Mouse (Mus musculus) layer of hippocampus, adult 2 months (tissue): Measurements from ENCODE around the gene Tyrobp. TPM values are rescaled to one million over a fixed set of nuclear protein-coding genes. Genes with fewer than 3 reads are reported as not detected.

ENCODE experiments used
- DNase-seq, 2 experiments: peaks; one replicate each; pipeline ENCODE4 v3.0.0; 2022; ENCODE audit warnings: low spot score in 2 of 2
- H3K27ac ChIP-seq: fragments of 200-600 bp; 2 replicates; pipeline ENCODE4 v1.8.1; 2022
- H3K4me3 ChIP-seq: fragments of 200-600 bp; 2 replicates; pipeline ENCODE4 v1.8.1; 2022; ENCODE audit warnings: mild to moderate bottlenecking
- CTCF ChIP-seq: fragments of 200-600 bp; conservative IDR thresholded peaks from 2 replicates; pipeline ENCODE4 v1.8.1; 2022; ENCODE audit warnings: antibody characterized with exemption, mild to moderate bottlenecking, moderate library complexity
- long read RNA-seq, 2 experiments: library from polyadenylated mRNA; stranded (forward); transcript quantifications; one replicate each; pipeline ENCODE4 v2.0.0; 2021; ENCODE audit warnings: borderline mapping rate in 2 of 2
- total RNA-seq, 2 experiments: library from RNA; stranded (reverse); gene quantifications; 2 replicates each; pipeline ENCODE4 v1.2.3; 2021

Tyrobp gene
- total RNA-seq, result 10 to 100 TPM; 26.7 to 32.6 TPM
- long read RNA-seq, experiment 1, transcript Tyrobp-202 (5 exons, 597 nt), result major isoform, 8 of 10 reads
- long read RNA-seq, experiment 1, partial matches to known transcripts, result 1 of 10 reads
- long read RNA-seq, experiment 1, other reads (novel, unspliced or antisense), result 1 of 10 reads
- long read RNA-seq, experiment 2, transcript Tyrobp-202 (5 exons, 597 nt), result major isoform, 12 of 12 reads
- long read RNA-seq, experiment 2, partial matches to known transcripts, result 0 of 12 reads
- long read RNA-seq, experiment 2, other reads (novel, unspliced or antisense), result 0 of 12 reads

DNA sequence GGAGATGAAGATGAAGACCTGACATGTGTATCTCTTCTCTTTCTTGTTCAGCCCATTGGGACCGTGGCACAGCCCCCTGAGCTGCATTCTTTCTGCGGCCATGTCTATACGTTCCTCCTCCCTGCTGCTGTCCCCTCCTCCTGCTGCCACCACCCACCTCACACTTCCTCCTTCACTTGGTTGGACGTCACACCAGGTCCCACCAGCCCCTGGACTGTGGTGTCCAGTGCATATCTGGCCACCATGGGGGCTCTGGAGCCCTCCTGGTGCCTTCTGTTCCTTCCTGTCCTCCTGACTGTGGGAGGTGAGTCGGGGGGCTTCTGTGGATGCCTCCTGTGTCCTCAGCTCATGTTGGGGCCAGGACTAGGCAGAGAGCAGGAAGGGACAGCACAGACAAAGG lies at the start of gene Tyrobp:
Tyrobp (plus strand) TSS at position 165 of the 400 bp plus-strand sequence.
- no peak for TF ChIP-seq CTCF
- H3K4me3 ChIP-seq, result no peak within 1 kb of the TSS; the same call in 1 of the 2 replicates
- no peak for DNase-seq
- H3K27ac ChIP-seq, result peak within 1 kb of the TSS; percentile 46; the same call in 1 of the 2 replicates

- Histone ChIP-seq H3K4me3 (no peak overlapping the region), H3K27ac (no peak overlapping the region)
- DNase-seq, result no peak
- TF ChIP-seq CTCF, result no peak
Observed at GRCm38 (mm10) chr7:30367466-30367865, 46.1 kb upstream of the Tyrobp start.

GRCm38 (mm10) chr7:30373501-30373962 lies 40.0 kb upstream of the Tyrobp start:
- Histone ChIP-seq H3K27ac (peak overlapping the region; percentile 96), H3K4me3 (peak overlapping the region; percentile 55)
- DNase-seq, result peak; percentile 93 to 97
- TF ChIP-seq CTCF, result peak; percentile 96

DNA sequence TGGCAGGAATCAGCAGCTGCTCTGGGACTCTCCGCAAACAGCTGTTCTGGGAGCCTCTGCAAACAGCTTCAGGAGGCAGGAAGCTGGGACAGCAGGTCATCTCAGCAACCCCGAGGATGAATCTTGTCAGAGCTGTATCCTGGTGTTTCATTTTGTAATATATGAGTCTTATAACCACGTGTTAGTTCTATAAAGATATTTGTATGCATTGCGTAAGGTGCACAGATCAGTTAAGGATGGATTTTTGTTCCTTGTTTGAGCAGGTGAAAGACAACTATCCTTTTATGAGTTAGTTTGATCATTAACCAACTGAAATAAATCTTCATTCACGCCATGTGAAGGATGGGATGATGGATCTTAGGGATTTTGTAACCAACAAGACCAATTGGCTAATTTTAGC lies 33.5 kb upstream of the Tyrobp start:
- TF ChIP-seq CTCF, result no peak
- DNase-seq, result no peak
- Histone ChIP-seq H3K27ac (no peak overlapping the region), H3K4me3 (no peak overlapping the region)

GRCm38 (mm10) chr7:30384106-30384505 lies 29.5 kb upstream of the Tyrobp start:
- DNase-seq, result no peak
- H3K27ac ChIP-seq, result no peak overlapping the region
- no peak for TF ChIP-seq CTCF
- H3K4me3 ChIP-seq, result no peak overlapping the region

- Histone ChIP-seq H3K27ac (no peak overlapping the region), H3K4me3 (no peak overlapping the region)
- DNase-seq, result no peak
- TF ChIP-seq CTCF, result no peak
Observed at GRCm38 (mm10) chr7:30392746-30393520, 20.6 kb upstream of the Tyrobp start.

DNA sequence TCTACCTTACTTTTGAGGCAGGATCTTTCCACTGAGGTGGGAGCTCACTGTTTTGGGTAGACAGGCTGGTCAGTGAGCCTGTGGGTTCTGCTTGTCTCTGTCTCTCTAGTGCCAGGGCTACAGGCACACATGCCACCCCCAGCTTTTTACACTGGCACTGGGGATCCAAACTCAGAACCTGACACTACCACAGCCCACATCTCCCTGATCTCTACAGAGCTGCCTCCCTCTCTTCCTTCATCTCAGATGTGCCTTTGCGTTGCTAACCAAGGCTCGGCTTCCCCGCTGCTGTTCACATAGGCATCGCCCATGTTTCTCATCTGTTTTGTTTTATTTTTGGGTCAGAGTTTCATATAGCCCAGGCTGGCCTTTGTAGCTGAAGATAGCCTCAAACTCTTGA lies 19.9 kb upstream of the Tyrobp start:
- peak overlapping the region; percentile 24; the same call in 1 of the 2 replicates for H3K27ac ChIP-seq
- no peak overlapping the region for H3K4me3 ChIP-seq
- no peak for TF ChIP-seq CTCF
- no peak for DNase-seq

DNA sequence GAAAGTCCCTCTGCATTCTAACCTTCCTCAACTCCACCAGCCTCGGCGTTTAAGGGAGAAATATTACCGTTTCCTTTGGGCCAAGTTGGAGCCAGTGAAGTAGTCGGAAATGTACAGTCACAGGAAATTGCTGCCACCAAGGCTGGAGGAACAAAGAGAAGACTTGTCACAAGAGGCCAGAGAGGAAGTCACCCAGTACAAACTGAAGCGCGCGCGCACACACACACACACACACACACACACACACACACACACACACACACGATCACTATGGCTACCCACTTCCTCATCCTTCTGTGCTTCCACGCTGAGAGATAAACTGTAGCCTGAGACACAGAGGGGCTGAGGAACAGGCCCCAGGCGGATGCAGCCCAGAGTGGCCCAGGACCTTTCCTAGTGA lies 19.2 kb upstream of the Tyrobp start:
- TF ChIP-seq CTCF, result no peak
- peak overlapping the region; percentile 24; the same call in 1 of the 2 replicates for H3K27ac ChIP-seq
- no peak for DNase-seq

GRCm38 (mm10) chr7:30394871-30395270 lies 18.7 kb upstream of the Tyrobp start:
- no peak overlapping the region for H3K27ac ChIP-seq
- H3K4me3 ChIP-seq, result no peak overlapping the region
- DNase-seq, result no peak
- TF ChIP-seq CTCF, result peak; percentile 63

More for the DNA sequence above, 19.2 kb upstream of the Tyrobp start:
- H3K4me3 ChIP-seq, result no peak overlapping the region

DNA sequence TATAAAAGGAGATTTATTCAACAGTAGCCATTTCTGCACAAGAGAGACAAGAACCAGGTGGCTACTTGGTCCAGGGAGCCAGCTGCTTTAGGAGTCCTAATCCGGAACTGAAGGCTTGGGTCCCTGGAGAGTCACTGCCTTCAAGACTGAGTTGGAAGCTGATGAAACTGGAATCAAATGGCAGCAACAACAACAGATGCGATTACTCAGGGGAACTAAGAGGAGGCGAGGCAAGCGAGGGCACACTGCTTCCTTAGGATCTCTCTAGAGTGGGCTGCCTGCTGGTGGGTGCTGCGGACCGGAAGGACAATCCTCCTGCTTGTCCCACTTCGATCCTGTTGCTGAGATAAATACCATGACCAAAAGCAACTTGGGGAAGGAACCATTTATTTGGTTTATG lies 13.9 kb upstream of the Tyrobp start:
- DNase-seq, result no peak
- Histone ChIP-seq H3K4me3 (no peak overlapping the region), H3K27ac (no peak overlapping the region)
- no peak for TF ChIP-seq CTCF

DNA sequence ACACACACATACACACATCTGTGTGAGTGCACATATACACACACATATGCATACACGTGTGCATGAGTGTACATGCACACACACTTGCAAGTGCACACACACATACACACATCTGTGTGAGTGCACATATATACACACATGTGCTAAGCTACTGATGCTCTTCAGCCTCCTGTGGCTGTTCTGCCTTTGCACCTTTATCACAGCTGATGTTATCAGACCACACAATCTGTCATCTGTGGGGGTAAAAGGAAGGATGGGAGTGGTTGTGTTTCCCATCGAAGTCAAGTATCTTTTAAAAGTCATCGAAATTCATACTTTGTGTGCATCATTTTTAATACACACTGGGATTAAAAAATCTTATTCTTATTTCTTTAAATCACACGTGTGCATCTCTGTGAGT lies 11.2 kb upstream of the Tyrobp start:
- H3K4me3 ChIP-seq, result no peak overlapping the region
- no peak for DNase-seq
- no peak for TF ChIP-seq CTCF
- H3K27ac ChIP-seq, result no peak overlapping the region

- H3K4me3 ChIP-seq, result no peak overlapping the region
Observed at GRCm38 (mm10) chr7:30408639-30409038, 4.9 kb upstream of the Tyrobp start.

DNA sequence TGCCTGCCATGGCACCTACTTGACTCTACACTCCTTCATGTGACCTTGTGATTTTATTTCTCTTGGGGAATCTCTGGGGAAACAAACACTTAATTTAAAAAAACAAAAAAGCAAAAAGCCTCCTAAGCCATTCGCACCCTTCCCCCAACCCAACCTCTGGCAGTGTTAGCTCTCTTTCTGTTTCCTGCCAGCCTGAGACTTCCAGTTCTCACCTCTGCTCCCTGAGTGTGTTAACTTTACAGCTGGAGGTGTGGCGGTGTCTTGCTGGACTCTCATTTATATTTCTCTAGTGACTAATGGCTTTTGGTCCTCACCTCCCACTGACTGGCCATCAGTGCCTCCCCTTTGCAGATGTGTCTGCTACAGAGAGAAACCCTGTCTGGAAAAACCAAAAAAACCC lies 3.8 kb upstream of the Tyrobp start:
- no peak overlapping the region for H3K4me3 ChIP-seq

More at GRCm38 (mm10) chr7:30408639-30409038, 4.9 kb upstream of the Tyrobp start:
- no peak for TF ChIP-seq CTCF
- H3K27ac ChIP-seq, result no peak overlapping the region
- DNase-seq, result no peak

DNA sequence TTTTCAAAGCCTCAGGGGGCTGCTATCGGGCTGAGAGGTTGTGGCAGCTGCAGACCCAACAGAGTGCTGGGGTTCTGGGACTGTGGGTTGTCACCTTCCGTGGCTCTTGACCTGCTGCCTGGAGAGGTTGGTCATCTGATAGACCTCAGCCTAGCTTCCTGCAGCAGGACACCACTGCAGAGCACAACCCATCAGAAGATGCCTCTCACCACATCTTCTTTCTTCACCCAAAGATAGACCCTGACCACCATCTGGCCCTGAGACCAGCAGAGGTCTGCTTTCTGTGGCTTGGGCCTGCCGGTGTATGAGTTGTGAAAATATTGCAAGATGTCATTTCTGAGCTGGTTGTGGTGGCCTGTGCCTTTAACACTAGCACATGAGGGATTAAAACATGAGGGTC lies 2.5 kb upstream of the Tyrobp start:
- no peak for TF ChIP-seq CTCF
- Histone ChIP-seq H3K27ac (no peak overlapping the region), H3K4me3 (no peak overlapping the region)
- no peak for DNase-seq

More for the DNA sequence above, 3.8 kb upstream of the Tyrobp start:
- no peak overlapping the region for H3K27ac ChIP-seq
- no peak for DNase-seq
- no peak for TF ChIP-seq CTCF
